Mouse (Mus musculus): ENCODE measurements at regions not wholly inside any gene's neighbourhood (a gene's known extent, or its start where the extent isn't known, plus 50 kb on each side); places are given as distances from the start of the nearest gene placed in this dataset.
A peak's percentile ranks its signal among the peaks of the same experiment; 100 is the strongest.

DNA sequence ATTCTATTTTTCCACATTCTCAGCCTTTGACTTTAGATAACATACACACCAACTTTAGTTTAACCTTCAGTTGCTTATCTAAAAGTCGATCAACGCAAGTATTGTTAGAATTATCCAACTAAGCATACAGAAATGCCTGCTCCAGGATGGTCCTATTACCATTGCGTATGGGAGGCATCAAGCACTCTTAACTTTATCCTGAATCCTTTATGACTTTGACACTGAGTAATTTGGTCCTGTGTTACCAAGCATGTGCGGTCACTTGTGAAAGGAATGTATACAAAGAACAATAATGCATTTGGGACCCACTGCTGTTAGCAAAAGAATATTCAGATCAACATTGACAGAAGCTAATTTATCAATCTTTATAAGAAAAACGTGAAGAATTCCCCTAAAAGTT, 194.9 kb downstream of the Gm11146 start:
- H3K4me1 ChIP-seq: peaks cover 83% of the 10 kb centered on the region
- no peaks in the 10 kb centered on the region for H3K27me3 ChIP-seq (ENCODE audit: low read depth, poor library complexity, severe bottlenecking)
- DNase-seq (ENCODE audit: low spot score): no peak
- H3K4me3 ChIP-seq: no peak overlapping the region
- no peaks in the 10 kb centered on the region for H3K9me3 ChIP-seq (replicated peaks)
- H3K36me3 ChIP-seq: peaks cover 5% of the 10 kb centered on the region; the same call in 1 of the 2 replicates
- peak overlapping the region; percentile 94 for H3K27ac ChIP-seq (replicated peaks)
- 54% methylated on average over 5 of the region's 5 CpGs for WGBS

GRCm38 (mm10) chr16:77405859-77406258, 196.0 kb downstream of the Gm11146 start:
- Histone ChIP-seq H3K9me3 (replicated peaks) (no peaks in the 10 kb centered on the region), H3K36me3 (peaks cover 5% of the 10 kb centered on the region; the same call in 1 of the 2 replicates), H3K27ac (replicated peaks) (peak overlapping the region; percentile 94), H3K27me3 (ENCODE audit: low read depth, poor library complexity, severe bottlenecking) (no peaks in the 10 kb centered on the region), H3K4me3 (peak overlapping the region; percentile 36), H3K4me1 (peaks cover 91% of the 10 kb centered on the region)
- WGBS: 47% methylated on average over 6 of the region's 6 CpGs
- peak; percentile 47 for DNase-seq (ENCODE audit: low spot score)

DNA sequence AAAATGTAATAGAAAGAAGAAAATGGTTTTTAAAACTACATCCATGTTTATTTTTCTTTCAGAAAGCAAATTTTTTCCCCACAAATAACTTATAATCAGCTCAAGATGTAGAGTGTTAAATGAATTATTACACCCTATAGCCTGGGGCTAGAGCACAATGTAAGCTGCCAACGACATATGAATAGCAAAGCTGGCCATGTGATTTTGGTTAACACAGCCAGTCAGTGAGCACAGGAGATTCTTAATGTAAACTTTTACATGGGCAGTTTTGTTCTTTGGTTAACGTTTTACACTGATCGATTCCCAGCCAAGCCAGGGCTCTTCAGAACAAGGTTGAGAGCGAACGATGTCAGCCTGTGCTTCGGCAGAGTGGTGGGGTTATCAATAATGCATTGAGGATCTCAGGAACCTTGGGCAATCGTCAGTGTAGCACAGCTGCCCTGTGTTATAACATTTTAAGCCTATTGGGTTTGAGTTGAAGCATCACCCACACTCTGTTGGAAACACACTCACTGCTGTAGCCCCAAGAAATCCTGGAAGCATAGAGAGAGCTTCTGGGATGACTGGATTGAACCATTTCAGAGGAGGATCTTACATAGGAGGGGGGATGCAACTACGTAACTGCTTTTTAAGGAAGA, 196.6 kb downstream of the Gm11146 start:
- peaks cover 5% of the 10 kb centered on the region; the same call in 1 of the 2 replicates for H3K36me3 ChIP-seq
- H3K4me3 ChIP-seq: peak overlapping the region; percentile 36
- DNase-seq (ENCODE audit: low spot score): peak; percentile 36
- H3K9me3 ChIP-seq (replicated peaks): no peaks in the 10 kb centered on the region
- H3K4me1 ChIP-seq: peaks cover 92% of the 10 kb centered on the region
- no peaks in the 10 kb centered on the region for H3K27me3 ChIP-seq (ENCODE audit: low read depth, poor library complexity, severe bottlenecking)
- WGBS: 66% methylated on average over 8 of the region's 8 CpGs
- H3K27ac ChIP-seq (replicated peaks): peak overlapping the region; percentile 94

- no peaks in the 10 kb centered on the region for H3K27me3 ChIP-seq (ENCODE audit: low read depth, poor library complexity, severe bottlenecking)
- H3K4me1 ChIP-seq: peaks cover 96% of the 10 kb centered on the region
- no peaks in the 10 kb centered on the region for H3K9me3 ChIP-seq (replicated peaks)
- peak overlapping the region; percentile 94 for H3K27ac ChIP-seq (replicated peaks)
- DNase-seq (ENCODE audit: low spot score): no peak
- H3K36me3 ChIP-seq: no peaks in the 10 kb centered on the region
- peak overlapping the region; percentile 51; the same call in 1 of the 2 replicates for H3K4me3 ChIP-seq
- WGBS: 56% methylated on average over 7 of the region's 7 CpGs
These were observed 199.1 kb downstream of the Gm11146 start for GRCm38 (mm10) chr16:77402711-77403280.

GRCm38 (mm10) chr16:77401185-77401943, 200.5 kb downstream of the Gm11146 start:
- no peaks in the 10 kb centered on the region for H3K9me3 ChIP-seq (replicated peaks)
- WGBS: 34% methylated on average over 4 of the region's 4 CpGs
- H3K27ac ChIP-seq (replicated peaks): peak overlapping the region; percentile 94
- H3K4me1 ChIP-seq: peaks cover 97% of the 10 kb centered on the region
- DNase-seq (ENCODE audit: low spot score): no peak
- H3K27me3 ChIP-seq (ENCODE audit: low read depth, poor library complexity, severe bottlenecking): no peaks in the 10 kb centered on the region
- H3K36me3 ChIP-seq: peaks cover 7% of the 10 kb centered on the region
- H3K4me3 ChIP-seq: peak overlapping the region; percentile 51

DNA sequence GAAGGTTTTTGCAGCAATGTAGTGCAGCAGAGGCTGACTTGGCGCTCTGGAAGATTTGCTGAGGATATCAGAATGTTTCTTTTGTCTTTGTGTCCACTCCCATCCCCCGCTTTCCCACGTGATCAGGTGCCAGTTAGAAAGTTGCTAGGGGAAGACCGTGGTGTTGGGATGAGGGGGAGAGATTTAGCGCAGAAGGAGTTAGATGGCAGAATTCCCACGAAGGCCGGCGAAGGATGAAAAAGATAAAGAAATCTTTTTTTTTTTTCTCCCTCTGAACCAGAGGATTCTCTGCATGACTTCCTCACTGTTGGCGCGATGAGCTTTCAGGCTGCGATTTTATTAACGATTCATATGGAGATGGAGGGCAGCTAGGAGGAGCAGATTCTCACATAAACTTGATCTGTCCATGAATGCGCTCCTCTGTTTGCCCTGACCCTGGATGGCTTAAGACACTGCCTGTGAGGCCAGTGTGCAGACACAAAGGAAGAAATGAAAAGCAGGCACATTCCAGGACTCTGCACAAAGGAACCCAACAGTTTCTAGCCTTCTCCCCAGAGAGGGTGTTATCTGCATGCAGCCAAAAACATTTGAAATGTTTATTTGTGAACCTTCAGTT, 201.5 kb downstream of the Gm11146 start:
- WGBS: 1% methylated on average over 13 of the region's 13 CpGs
- Histone ChIP-seq H3K4me1 (peaks cover 89% of the 10 kb centered on the region), H3K36me3 (peaks cover 10% of the 10 kb centered on the region), H3K4me3 (peak overlapping the region; percentile 51), H3K27ac (replicated peaks) (peak overlapping the region; percentile 94), H3K9me3 (replicated peaks) (no peaks in the 10 kb centered on the region), H3K27me3 (ENCODE audit: low read depth, poor library complexity, severe bottlenecking) (no peaks in the 10 kb centered on the region)
- peak; percentile 90 for DNase-seq (ENCODE audit: low spot score)

GRCm38 (mm10) chr16:77399846-77400275, 202.0 kb downstream of the Gm11146 start:
- no peaks in the 10 kb centered on the region for H3K27me3 ChIP-seq (ENCODE audit: low read depth, poor library complexity, severe bottlenecking)
- H3K4me3 ChIP-seq: peak overlapping the region; percentile 51
- no peak for DNase-seq (ENCODE audit: low spot score)
- peak overlapping the region; percentile 94 for H3K27ac ChIP-seq (replicated peaks)
- H3K9me3 ChIP-seq (replicated peaks): no peaks in the 10 kb centered on the region
- H3K4me1 ChIP-seq: peaks cover 84% of the 10 kb centered on the region
- WGBS: 2% methylated on average over 10 of the region's 10 CpGs
- peaks cover 10% of the 10 kb centered on the region for H3K36me3 ChIP-seq

DNA sequence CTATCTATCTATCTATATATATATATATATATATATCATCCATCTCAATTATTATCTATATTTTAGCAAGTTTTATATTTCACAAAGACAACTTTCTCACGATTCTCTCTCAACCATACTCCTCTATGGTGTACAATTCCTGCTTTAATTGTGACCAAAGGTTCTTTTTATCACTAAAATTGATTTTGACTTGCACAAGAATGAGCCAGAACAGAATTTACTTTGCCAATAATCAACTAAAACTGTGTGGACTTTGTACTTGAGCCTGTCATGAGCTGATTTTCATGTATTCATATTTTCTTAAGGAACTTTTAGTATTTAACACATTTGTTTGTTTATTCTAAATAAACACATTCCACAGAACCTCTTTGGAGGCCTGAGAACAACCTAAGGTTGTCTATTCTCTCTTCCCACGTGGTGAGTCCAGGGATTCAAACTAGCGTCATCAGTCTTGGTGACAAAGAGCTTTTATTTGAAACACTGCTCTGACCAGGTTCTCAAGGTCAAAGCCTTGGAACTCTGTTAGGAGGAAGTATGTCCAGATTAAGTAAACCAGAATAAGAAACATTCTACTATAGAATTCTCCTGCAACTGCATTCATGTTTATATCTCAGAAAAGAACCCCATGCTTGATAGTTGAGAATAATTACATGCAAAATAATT, 207.7 kb downstream of the Gm11146 start:
- Histone ChIP-seq H3K27me3 (ENCODE audit: low read depth, poor library complexity, severe bottlenecking) (no peaks in the 10 kb centered on the region), H3K4me3 (no peak overlapping the region), H3K36me3 (peaks cover 15% of the 10 kb centered on the region), H3K4me1 (peaks cover 53% of the 10 kb centered on the region), H3K9me3 (replicated peaks) (no peaks in the 10 kb centered on the region), H3K27ac (replicated peaks) (no peak overlapping the region; the same call in 1 of the 2 replicates)
- WGBS: 71% methylated on average over 3 of the region's 3 CpGs
- no peak for DNase-seq (ENCODE audit: low spot score)

- peaks cover 45% of the 10 kb centered on the region for H3K4me1 ChIP-seq
- H3K36me3 ChIP-seq: peaks cover 15% of the 10 kb centered on the region
- H3K27me3 ChIP-seq (ENCODE audit: low read depth, poor library complexity, severe bottlenecking): no peaks in the 10 kb centered on the region
- WGBS: 93% methylated on average over 5 of the region's 5 CpGs
- no peak overlapping the region for H3K4me3 ChIP-seq
- H3K9me3 ChIP-seq (replicated peaks): no peaks in the 10 kb centered on the region
- H3K27ac ChIP-seq (replicated peaks): no peak overlapping the region
- DNase-seq (ENCODE audit: low spot score): no peak
These were observed 208.4 kb downstream of the Gm11146 start for GRCm38 (mm10) chr16:77393470-77393869.

- H3K4me1 ChIP-seq: peaks cover 33% of the 10 kb centered on the region
- no peaks in the 10 kb centered on the region for H3K9me3 ChIP-seq (replicated peaks)
- H3K4me3 ChIP-seq: no peak overlapping the region
- no peak for DNase-seq (ENCODE audit: low spot score)
- peaks cover 15% of the 10 kb centered on the region for H3K36me3 ChIP-seq
- H3K27me3 ChIP-seq (ENCODE audit: low read depth, poor library complexity, severe bottlenecking): no peaks in the 10 kb centered on the region
- H3K27ac ChIP-seq (replicated peaks): no peak overlapping the region
- WGBS: 76% methylated on average over 4 of the region's 4 CpGs
These were observed 209.7 kb downstream of the Gm11146 start for GRCm38 (mm10) chr16:77392205-77392604.

DNA sequence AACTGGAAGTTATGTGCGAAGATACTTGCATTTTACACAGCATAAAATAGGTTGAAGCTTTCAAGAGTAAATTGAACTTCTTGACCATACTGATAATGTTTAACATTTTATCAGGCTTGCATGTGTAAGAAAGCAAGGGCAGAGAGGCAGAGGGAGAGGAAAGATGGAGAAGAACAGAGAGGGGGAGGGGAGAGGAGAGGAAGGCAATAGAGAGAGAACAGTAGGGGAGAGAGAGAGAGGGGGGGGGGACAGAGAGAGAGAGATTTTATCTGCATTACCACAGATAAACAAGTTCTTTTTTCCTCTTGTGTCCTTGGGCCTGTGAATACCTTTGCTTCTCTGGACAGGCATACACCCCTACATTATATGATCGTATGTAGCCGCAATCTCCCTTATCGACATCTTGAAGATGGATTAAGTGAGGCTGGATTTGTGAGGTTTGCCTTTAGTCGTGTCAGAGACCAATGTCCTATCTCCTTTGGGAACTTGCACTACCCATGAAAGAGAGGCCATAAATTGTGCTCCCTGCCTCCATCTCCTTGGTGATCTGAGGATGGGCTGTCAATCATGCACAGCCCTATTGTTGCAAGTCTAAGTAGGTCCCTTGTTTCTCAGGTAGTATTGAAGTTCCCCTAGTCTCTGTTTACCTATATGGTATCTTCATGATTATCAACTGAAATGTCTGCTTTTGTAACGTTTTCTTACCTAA, 217.7 kb downstream of the Gm11146 start:
- Histone ChIP-seq H3K27ac (replicated peaks) (peak overlapping the region; percentile 64), H3K27me3 (ENCODE audit: low read depth, poor library complexity, severe bottlenecking) (no peaks in the 10 kb centered on the region), H3K4me1 (peaks cover 50% of the 10 kb centered on the region), H3K36me3 (no peaks in the 10 kb centered on the region), H3K9me3 (replicated peaks) (no peaks in the 10 kb centered on the region), H3K4me3 (0 out of 2 replicates have a peak overlapping the region, but pooled peaks have one; percentile 0)
- WGBS: 76% methylated on average over 6 of the region's 6 CpGs
- DNase-seq (ENCODE audit: low spot score): no peak

GRCm38 (mm10) chr16:77382790-77383189, 219.1 kb downstream of the Gm11146 start:
- Histone ChIP-seq H3K4me3 (no peak overlapping the region), H3K9me3 (replicated peaks) (no peaks in the 10 kb centered on the region), H3K4me1 (peaks cover 50% of the 10 kb centered on the region), H3K36me3 (no peaks in the 10 kb centered on the region), H3K27ac (replicated peaks) (no peak overlapping the region; the same call in 1 of the 2 replicates), H3K27me3 (ENCODE audit: low read depth, poor library complexity, severe bottlenecking) (no peaks in the 10 kb centered on the region)
- 89% methylated on average over 2 of the region's 2 CpGs for WGBS
- no peak for DNase-seq (ENCODE audit: low spot score)

All from midbrain, embryonic 10.5 days (tissue).